In genomic region chr17:31636942-31637811, GRCm38 (mm10) we compare ENCODE assay signal across 7 mouse cellular contexts. TPM values are rescaled to one million over a fixed set of nuclear protein-coding genes. Genes with fewer than 3 reads are reported as not detected.
DNase-seq lines count a peak whose midpoint lies in the region; ATAC-seq and TF ChIP-seq lines count a peak whose summit lies in the region.

TSS of gene Cbs (minus strand) at chr17:31637238.

- no peak within 1 kb of the TSS for H3K27ac ChIP-seq in intestine, embryonic 16.5 days (ENCODE audit: low read length)
- H3K27ac ChIP-seq in limb, embryonic 11.5 days (replicated peaks; ENCODE audit: low read depth, low read length), result no peak within 1 kb of the TSS
- H3K27ac ChIP-seq in midbrain, embryonic 12.5 days (replicated peaks), result no peak within 1 kb of the TSS
- no peak within 1 kb of the TSS for H3K27ac ChIP-seq in spleen, adult 2 months (ENCODE audit: insufficient read depth, low read length)

- H3K9ac ChIP-seq in intestine, embryonic 16.5 days (ENCODE audit: low read depth, low read length), result peak within 1 kb of the TSS; percentile 60
- peak within 1 kb of the TSS; percentile 41 for H3K9ac ChIP-seq in limb, embryonic 11.5 days (ENCODE audit: low read length)
- peak within 1 kb of the TSS; percentile 47; the same call in 1 of the 2 replicates for H3K9ac ChIP-seq in midbrain, embryonic 12.5 days (replicated peaks)

- H3K9me3 ChIP-seq in intestine, embryonic 16.5 days (ENCODE audit: control insufficient read depth, low read length), result no peaks in the 10 kb centered on the region
- H3K9me3 ChIP-seq in limb, embryonic 11.5 days (ENCODE audit: control insufficient read depth, low read length), result no peaks in the 10 kb centered on the region
- no peaks in the 10 kb centered on the region for H3K9me3 ChIP-seq in midbrain, embryonic 12.5 days

- WGBS in intestine, embryonic 16.5 days, result 2% methylated on average over 60 of the region's 61 CpGs
- WGBS in limb, embryonic 11.5 days, result 1% methylated on average over 61 of the region's 61 CpGs
- WGBS in midbrain, embryonic 12.5 days, result 3% methylated on average over 61 of the region's 61 CpGs
- 8% methylated on average over 61 of the region's 61 CpGs for WGBS in spleen, adult 2 months

- ATAC-seq in intestine, embryonic 16.5 days, result peak; percentile 95
- peak; percentile 90 for ATAC-seq in limb, embryonic 11.5 days (ENCODE audit: insufficient number of reproducible peaks, low FRiP score, low TSS enrichment, low read depth)
- ATAC-seq in midbrain, embryonic 12.5 days (ENCODE audit: low FRiP score, low read depth), result peak; percentile 89

- no peak for TF ChIP-seq CTCF in spleen, adult 2 months (IDR thresholded peaks at IDR 0.05; ENCODE audit: extremely low read depth, insufficient read depth, insufficient read length, insufficient replicate concordance)

- H3K27me3 ChIP-seq in intestine, embryonic 16.5 days (replicated peaks; ENCODE audit: control insufficient read depth, insufficient read depth, low read length), result peaks cover 9% of the 10 kb centered on the region
- H3K27me3 ChIP-seq in limb, embryonic 11.5 days (ENCODE audit: control insufficient read depth, insufficient read depth, low read length), result peaks cover 26% of the 10 kb centered on the region
- peaks cover 52% of the 10 kb centered on the region for H3K27me3 ChIP-seq in midbrain, embryonic 12.5 days
- peaks cover 20% of the 10 kb centered on the region for H3K27me3 ChIP-seq in spleen, adult 2 months (ENCODE audit: control insufficient read depth, insufficient read depth, low read length)

- H3K4me1 ChIP-seq in intestine, embryonic 16.5 days (ENCODE audit: control insufficient read depth, insufficient read depth, low read length), result peaks cover 13% of the 10 kb centered on the region
- peaks cover 6% of the 10 kb centered on the region; the same call in 1 of the 2 replicates for H3K4me1 ChIP-seq in limb, embryonic 11.5 days (ENCODE audit: control insufficient read depth, insufficient read depth, low read length)
- H3K4me1 ChIP-seq in midbrain, embryonic 12.5 days, result peaks cover 24% of the 10 kb centered on the region
- peaks cover 5% of the 10 kb centered on the region for H3K4me1 ChIP-seq in spleen, adult 2 months (ENCODE audit: control insufficient read depth, insufficient read depth, insufficient read length)

- H3K4me3 ChIP-seq in intestine, embryonic 16.5 days (ENCODE audit: low read length), result peak within 1 kb of the TSS; percentile 63
- H3K4me3 ChIP-seq in limb, embryonic 11.5 days (ENCODE audit: low read depth, low read length), result peak within 1 kb of the TSS; percentile 47
- peak within 1 kb of the TSS; percentile 47 for H3K4me3 ChIP-seq in midbrain, embryonic 12.5 days
- peak within 1 kb of the TSS; percentile 53 for H3K4me3 ChIP-seq in spleen, adult 2 months (ENCODE audit: extremely low read depth, insufficient read depth, insufficient read length)

- peak within 1 kb of the TSS; percentile 95 for H3K4me2 ChIP-seq in intestine, embryonic 16.5 days (ENCODE audit: low read depth, low read length)
- peak within 1 kb of the TSS; percentile 93 for H3K4me2 ChIP-seq in limb, embryonic 11.5 days (ENCODE audit: low read depth, severe bottlenecking)
- H3K4me2 ChIP-seq in midbrain, embryonic 12.5 days (replicated peaks), result peak within 1 kb of the TSS; percentile 89

- no peak for TF ChIP-seq POLR2A in spleen, adult 2 months (IDR thresholded peaks at IDR 0.05; ENCODE audit: low read depth, low read length)

- peak; percentile 89 for DNase-seq in adrenal gland, postnatal 10 days
- peak; percentile 84 for DNase-seq in embryo, embryonic 11 days
- no peak for DNase-seq in gonadal fat pad, adult 2 months (ENCODE audit: low read depth)
- DNase-seq in limb, embryonic 11.5 days (ENCODE audit: low spot score), result peak; percentile 77
- peak in 1 of 2 experiments; percentile 36 for DNase-seq in spleen, adult 2 months (ENCODE audit: low read depth in 1 of 2, low spot score in 2 of 2)

- H3K36me3 ChIP-seq in intestine, embryonic 16.5 days (ENCODE audit: control insufficient read depth, insufficient read depth, low read length), result no peaks in the 10 kb centered on the region
- no peaks in the 10 kb centered on the region for H3K36me3 ChIP-seq in limb, embryonic 11.5 days (ENCODE audit: control insufficient read depth, insufficient read depth, low read length)
- H3K36me3 ChIP-seq in midbrain, embryonic 12.5 days, result no peaks in the 10 kb centered on the region
- no peaks in the 10 kb centered on the region for H3K36me3 ChIP-seq in spleen, adult 2 months (ENCODE audit: control insufficient read depth, insufficient read depth, low read length)

RNA-seq across cellular contexts. Expression of gene Cbs, which starts in this region (rescaled TPM):
- total RNA-seq in adrenal gland, postnatal 10 days (2021), result 10 to 100 TPM; 17.8 to 39.9 TPM
- 23.3 and 82.1 TPM in 2 replicates for polyA plus RNA-seq in gonadal fat pad, adult 2 months (2012; rRNA removed)
- polyA plus RNA-seq in intestine, embryonic 16.5 days (2015; fragmentation: Nextera tagmentation; extraction: Ambion mirVana), result 12.2 and 12.5 TPM in 2 replicates
- 1.5 and 3.8 TPM in 2 replicates for polyA plus RNA-seq in limb, embryonic 11.5 days (2014; fragmentation: Nextera tagmentation; extraction: Ambion mirVana)
- 1.2 and 1.3 TPM in 2 replicates for polyA plus RNA-seq in midbrain, embryonic 12.5 days (2016; fragmentation: Nextera tagmentation; extraction: Ambion mirVana)
- 7.4 and 9.4 TPM in 2 replicates for polyA plus RNA-seq in spleen, adult 2 months (2012; rRNA removed)
